Mouse (Mus musculus) megakaryocyte-erythroid progenitor cell, adult 5-6 weeks (primary cell): Measurements from ENCODE around the gene Ache. TPM values are rescaled to one million over a fixed set of nuclear protein-coding genes. Genes with fewer than 3 reads are reported as not detected.
"Not testable (repeated sequence)": the region's sequence is repeated elsewhere in the genome, so short reads cannot be mapped to it uniquely, and the experiment has no call there.

Experiments used
- ATAC-seq: replicated peaks from 2 replicates; pipeline ENCODE4 v1.8.0; 2016; ENCODE audit warnings: mild to moderate bottlenecking, inconsistent platforms; ENCODE audit not compliant: severe bottlenecking, poor library complexity, low FRiP score, low TSS enrichment
- total RNA-seq, 2 experiments: library from RNA; stranded (forward) in 1 of 2; stranded (reverse) in 1 of 2; fragments of 200-1000, 215-1000 nt in 1 of 2; fragments of >200 nt in 1 of 2; fragmentation: Nextera tagmentation in 1 of 2; gene quantifications; 2 replicates each; pipeline ENCODE4 v1.2.3; 2014 to 2017

Ache gene
- total RNA-seq (2014; fragmentation: Nextera tagmentation) (20.4 and 22.8 TPM in 2 replicates), total RNA-seq (2017) (3.0 and 6.4 TPM in 2 replicates)

DNA sequence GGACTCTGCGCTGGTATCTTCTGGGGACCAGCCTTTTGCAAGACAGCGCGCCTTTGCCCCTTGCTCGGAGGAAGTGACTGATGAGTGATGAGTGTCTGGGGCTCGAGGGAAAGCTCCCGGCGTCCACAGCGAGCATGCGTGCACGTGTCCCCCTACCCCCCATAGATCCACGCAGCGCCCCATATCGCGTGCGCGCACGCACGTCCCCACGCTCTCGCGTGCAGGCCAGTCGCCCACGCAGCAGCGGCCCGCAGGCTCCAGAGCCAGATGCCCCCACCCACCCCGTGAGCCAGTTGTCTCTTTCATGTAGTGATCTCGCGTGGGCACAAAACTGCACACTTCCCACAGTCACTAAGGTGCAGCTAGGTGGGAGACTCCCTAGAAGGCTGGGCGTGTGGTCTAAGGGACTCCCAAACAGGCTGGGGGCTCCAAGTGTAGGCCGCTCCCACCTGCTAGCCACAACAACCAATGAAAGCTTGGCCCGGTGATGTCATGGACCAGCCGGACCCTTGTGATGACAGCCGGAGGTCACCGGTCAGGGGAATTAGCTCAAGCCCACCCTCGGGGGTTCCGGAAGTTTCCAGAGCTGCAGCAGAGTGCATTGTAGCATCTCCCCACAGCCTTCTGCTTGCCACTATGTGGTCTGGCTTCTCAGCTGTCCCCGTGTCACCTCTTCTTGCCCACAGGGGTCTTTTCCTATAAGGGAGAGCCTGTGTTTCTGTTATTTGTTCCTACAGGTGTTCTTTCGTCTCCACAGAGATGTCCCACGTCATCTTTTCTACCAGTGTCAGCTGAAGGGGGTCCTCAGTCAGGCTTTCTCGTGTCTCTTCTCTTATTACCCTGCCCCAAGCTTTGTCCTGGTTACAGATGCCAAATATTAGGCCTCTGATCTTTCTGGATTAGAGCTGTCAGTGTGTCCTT, at the start of gene Ache:
Ache (plus strand) TSS at position 488 of the 921 bp plus-strand sequence.
- no peak for ATAC-seq

DNA sequence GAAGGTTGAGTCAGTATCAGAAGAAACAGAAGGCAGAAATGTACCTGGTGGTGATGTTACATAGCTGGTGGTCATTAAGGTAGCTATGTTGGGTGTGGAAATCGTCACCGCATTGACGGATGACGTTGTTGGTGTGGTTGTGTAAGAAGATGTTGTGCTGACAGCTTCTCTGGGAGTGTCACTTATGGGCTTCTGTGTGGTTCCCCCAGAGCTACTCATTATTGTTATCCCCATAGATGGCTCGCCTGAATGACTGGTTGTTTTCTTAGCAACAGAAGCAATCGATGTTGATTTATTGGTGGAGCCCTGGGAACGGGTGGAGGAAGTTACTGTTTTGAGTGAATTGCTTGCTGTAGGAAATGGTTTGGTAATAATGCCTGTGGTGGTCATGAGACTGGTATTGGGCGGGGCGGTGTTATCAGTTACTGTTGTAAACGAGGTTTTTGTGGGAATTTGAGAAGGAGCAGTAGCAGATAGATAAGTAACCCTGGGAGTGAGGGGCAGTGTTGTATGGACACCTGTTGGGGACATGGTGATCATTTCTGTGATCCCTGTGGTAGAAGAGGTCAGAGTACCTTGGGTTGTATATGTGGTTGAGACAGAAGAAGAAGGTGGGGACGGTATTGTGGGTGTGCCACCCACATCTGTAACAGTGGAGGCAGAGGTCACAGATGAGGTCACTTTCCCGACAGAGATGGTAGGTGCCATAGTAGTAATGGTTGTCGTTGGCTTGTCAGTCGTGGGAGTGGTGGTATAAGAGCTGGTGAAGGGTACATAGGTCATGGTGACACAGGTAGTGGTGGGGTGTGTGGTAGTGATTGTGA, 23.2 kb upstream of the Ache start:
- peak; percentile 53 for ATAC-seq

- peak; percentile 73 for ATAC-seq
Measured at GRCm38 (mm10) chr5:137264787-137265186, 22.5 kb upstream of the Ache start.

DNA sequence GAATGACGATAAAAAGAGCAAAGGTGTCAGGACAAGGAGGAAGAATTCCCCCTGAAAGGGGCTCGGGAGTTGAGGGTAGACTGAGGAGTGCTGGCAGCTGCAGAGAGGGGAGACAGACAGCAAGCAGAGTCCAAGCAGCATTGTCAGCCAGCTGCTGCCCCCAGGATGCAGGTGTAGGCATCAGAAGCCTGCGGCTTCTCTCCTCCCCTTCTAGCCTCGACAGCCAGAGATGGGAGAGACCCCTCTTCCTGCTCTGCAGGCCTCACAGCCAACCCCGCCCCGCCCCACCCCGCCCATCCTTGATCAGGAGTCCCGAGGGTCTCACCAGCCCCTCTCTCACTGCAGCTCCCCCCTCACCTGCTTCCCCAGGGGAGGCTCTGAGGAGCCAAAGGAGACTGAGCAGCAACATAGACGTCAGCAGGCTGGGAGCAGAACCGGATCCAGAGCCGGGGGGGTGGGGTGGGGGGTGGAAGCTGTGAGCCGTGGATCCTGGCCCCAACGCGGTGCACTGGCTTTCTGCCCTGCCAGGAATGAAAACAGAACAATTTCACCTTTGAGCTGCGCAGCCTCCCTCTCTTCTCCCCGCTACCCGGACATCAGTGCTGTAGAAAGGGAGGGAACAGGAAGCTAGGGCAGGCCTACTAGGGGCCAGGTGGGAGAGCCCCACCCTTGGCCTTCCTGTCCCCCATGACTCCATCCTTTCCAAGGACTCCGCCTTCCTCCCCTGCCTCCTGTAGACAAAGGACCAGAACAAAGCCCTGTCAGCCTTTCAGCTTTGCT, 19.0 kb upstream of the Ache start:
- ATAC-seq: no peak

DNA sequence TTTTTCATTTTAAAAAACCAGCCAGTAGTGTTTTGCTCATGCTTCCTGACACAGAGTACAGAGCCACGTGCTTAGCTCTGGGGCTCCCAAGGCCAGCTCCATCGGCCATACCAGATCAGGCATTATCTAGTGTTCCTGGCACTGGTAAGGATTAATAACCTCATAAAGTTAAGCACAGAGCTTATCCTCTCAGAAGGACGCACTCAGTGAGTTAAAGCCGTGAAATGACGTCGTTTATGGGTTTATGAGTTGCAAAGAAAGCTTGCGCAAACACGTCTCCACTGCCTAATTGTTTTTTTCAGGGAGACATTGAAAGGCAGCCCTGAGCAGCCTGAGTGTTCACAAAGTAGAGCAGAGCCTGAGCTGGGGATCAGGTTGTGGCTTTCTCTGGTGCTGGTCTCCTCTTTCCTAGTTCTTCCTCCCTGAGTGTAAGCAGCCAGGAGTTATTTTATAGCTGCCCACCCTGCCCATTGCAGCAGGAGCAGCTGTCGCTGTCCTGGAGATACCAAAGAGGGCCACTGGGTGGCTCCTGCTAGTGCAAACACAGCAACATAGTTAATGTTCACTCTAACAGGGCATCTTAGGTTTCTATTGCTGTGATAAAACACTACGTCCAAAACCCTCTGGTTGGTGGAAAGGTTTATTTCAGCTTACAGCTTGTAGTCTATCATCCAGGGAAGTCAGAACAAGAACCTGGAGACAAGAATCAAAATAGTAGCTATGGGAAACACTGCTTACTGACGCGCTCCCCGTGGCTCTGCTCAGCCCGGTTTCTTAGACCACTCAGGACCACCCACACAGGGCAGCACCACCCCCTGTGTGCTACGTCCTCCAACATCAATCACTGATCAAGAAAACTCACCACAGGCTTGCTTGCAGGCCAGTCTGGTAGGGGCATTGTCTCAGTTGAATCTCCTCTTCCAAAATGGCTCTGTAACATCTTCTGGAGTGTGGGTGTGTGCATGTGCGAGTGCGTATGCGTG, 9.7 kb upstream of the Ache start:
- peak; percentile 71; the same call in 1 of the 2 replicates for ATAC-seq

- ATAC-seq: not testable (repeated sequence)
Measured at GRCm38 (mm10) chr5:137284411-137284810, 2.9 kb upstream of the Ache start.

DNA sequence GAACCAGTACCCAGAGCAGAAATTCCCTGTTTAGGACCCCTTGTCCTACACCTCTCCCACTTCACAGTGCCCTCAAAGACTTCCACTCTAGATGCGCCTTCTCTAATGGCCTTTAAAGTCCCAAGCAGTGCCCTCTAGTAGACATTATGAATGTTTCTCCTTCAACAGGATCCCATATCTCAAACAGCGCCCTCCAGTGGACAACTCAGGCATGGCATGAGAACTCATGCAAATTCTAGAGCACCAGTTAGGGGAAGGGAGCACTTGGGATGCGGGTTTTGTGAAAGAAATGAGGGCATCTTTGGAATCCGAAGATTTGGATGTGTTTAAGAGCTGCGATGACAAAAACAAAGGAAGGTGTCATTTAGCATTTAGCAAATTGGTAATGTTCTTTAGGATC, 2.3 kb upstream of the Ache start:
- ATAC-seq: no peak

DNA sequence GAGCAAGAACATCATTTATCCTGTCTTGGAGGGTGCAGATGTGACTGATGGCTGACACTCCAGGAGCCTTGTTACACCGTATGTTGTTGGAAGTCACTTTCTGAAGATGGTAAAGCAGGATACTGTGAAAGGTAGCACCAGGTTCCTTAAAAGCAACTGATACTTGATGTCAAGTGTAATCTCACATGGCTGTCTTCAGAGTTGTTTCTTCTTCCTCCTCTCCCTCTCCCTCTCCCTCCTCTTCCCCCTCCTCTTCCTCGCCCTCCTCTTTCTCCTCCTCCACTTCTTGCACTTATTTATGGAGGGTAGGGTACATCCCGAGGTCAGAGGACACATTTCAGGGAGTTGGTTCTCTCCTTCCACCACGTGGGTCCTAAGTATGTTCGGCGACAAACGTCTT, 1.3 kb upstream of the Ache start:
- no peak for ATAC-seq

DNA sequence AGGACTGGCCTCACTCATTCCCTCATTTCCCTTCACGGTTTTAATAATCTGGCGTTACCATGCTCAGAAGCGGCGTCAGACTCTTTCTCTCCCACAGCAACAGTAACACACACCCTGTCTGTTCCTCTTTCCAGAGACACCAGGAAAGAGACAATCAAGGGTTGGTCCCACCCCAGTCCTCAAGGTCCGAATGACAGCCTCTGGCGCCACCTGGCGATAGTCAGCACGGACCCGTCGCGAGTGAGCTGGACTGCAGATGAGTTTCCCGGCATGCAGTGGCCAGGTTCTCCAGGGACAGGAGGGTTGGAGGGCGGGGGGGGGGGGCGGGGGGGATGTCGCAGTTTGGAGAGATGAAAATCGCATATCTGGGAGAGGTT, 676 bp upstream of the Ache start:
- ATAC-seq: peak; percentile 16

DNA sequence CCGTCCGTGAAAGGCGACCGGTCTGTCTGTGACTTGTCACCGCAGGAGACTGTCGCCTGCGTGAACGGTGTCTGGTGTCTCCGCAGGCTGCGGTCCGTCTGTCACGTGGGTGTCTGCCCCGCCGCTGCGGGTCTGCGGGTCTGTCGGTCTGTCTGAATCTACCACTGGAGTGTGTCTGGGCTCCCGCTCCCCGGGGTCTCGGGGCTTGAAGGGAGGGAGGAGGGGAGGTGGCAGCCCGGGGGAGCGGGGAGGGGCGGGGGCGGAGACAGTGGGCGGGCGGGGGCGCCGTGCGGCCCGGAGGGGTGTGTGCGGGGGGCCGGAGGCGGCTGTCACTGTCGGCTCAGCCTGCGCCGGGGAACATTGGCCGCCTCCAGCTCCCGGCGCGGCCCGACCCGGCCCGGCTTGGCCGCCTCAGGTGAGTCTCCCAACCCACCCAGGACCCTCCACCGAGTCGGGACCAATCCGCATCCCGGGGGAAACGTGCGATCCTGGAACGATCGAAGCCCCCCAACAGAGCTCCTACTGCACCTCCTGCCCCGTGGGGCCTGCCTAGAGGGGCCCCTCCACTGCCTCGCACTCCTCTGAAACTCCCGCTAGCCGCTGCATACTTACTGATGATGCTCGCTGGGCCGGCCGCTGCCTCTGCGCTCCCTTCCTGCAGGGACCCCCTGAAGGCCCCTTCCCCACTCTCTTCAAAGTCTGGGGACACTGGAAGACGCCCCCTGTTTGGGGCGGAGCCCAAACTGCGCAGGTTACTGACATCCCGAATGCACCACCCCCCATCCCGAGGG, 829 bp downstream of the Ache start:
- ATAC-seq: no peak

- ATAC-seq: peak; percentile 14
Measured at GRCm38 (mm10) chr5:137288999-137289470, 1.7 kb downstream of the Ache start.

DNA sequence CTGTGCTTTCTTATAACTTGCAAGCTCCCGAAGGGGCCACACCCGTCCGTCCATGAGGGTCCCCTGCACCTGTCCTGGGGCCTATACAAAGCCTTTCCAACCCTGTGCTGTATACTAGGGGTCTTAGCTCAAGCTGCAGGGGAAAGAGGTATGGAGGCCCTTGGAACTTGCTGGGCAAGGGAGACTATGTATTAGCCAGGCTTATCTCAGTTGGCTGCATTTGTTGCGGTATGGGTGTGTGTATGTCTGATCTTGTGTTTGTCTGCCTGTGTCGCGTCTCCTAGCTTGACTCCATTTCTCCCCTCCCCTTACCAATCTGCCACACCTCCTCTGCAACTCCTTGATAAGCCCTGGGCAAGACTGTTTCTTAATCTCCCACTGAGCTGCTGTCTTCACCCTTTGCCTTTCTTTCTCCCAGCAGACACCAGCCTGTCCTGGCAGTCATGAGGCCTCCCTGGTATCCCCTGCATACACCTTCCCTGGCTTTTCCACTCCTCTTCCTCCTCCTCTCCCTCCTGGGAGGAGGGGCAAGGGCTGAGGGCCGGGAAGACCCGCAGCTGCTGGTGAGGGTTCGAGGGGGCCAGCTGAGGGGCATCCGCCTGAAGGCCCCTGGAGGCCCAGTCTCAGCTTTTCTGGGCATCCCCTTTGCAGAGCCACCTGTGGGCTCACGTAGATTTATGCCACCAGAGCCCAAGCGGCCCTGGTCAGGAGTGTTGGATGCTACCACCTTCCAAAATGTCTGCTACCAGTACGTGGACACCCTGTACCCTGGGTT, 2.5 kb downstream of the Ache start:
- ATAC-seq: peak; percentile 58

GRCm38 (mm10) chr5:137290677-137291076, 3.4 kb downstream of the Ache start:
- peak; percentile 25 for ATAC-seq

GRCm38 (mm10) chr5:137291381-137291926, 4.1 kb downstream of the Ache start:
- ATAC-seq: no peak

GRCm38 (mm10) chr5:137293282-137293681, 6.0 kb downstream of the Ache start:
- ATAC-seq: peak; percentile 16
